Mouse (Mus musculus): Measurements from ENCODE around the gene Vmn2r65. TPM values are rescaled to one million over a fixed set of nuclear protein-coding genes. Genes with fewer than 3 reads are reported as not detected.

Gene Vmn2r65
- polyA plus RNA-seq (2012; rRNA removed): not detected in 2 replicates

DNA sequence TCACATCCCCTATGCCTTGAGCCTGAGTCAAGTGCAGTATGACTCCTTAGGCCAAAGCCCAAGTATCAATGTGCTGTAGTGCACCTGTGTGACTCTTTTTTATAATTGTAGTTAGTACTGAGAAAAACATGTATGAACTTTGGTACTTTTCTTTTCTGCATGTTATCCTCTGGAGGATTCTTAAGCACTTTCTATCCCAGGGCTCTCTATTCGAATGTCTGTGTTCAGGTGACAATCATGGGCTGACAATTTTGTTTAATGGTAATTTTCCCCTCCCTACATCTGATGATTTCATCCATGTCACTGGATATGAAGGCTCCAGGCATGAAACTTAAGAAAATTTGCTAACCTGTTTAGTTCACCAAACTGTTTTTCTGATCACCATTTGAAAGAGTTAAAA lies at the start of gene Vmn2r65:
Vmn2r65 (minus strand) TSS at position 101 of the 400 bp plus-strand sequence.

DNA sequence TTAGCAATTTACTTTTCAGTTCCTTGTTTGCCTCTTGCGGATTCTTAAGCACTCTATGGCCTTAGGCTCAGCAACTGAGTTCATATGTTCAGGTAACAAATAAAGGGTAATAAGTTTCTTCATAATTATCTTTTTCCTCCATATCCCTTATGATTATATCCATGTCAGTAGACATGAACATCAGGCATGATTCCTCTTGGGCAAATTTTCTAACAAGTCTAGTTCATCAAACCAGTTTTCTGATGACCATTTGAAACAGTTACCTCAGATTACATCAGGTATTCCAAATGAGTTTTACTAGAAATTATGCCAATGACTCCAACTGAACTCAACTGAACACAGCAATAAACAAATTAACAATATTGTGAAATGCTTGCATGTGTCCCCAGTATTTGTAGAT lies 48.3 kb upstream of the Vmn2r65 start, which contains the start of gene Vmn2r66:
Vmn2r66 (minus strand) TSS at position 101 of the 400 bp plus-strand sequence.

Other genes starting within 250 kb of the Vmn2r65 start
- not detected in 2 replicates for gene Olfr291, start 110.6 kb downstream of the Vmn2r65 start, polyA plus RNA-seq (2012; rRNA removed)
- not detected in 2 replicates for gene Vmn2r66, start 48.2 kb upstream of the Vmn2r65 start, polyA plus RNA-seq (2012; rRNA removed)
- gene Vmn2r67, start 191.9 kb upstream of the Vmn2r65 start, polyA plus RNA-seq (2012; rRNA removed): not detected in 2 replicates

All from stomach, adult 2 months (tissue).